Mouse (Mus musculus): ENCODE results near the gene Sycp2. TPM values are rescaled to one million over a fixed set of nuclear protein-coding genes. Genes with fewer than 3 reads are reported as not detected.

Gene Sycp2
- polyA plus RNA-seq, 1 experiment from 2014 or later = 0.04 TPM

DNA sequence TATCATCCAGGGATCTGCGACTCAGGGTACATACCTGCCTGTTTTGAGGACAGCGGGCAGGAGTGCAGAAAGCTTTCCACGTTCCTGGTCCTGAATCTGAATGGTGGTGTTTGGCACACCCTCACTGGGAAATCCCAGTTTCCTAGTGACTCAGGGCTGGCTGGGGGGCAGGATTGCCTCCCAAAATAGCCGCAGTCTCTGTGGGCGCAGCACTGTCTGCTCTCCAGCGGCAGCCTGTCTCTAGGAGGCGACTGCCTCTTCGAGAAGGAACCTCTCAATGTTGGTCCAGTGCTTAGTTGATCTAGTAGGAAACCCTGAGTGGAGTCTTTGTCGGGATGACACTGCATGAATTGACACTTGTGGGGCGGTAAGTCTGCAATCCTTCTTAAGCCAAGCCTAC is 86.2 kb downstream of the Sycp2 start:
- DNase-seq (ENCODE audit: low spot score) = no peak
- no peak overlapping the region for H3K27ac ChIP-seq (replicated peaks)
- H3K27me3 ChIP-seq (ENCODE audit: low read depth, poor library complexity, severe bottlenecking) = no peaks in the 10 kb centered on the region
- WGBS = 86% methylated on average over 10 of the region's 10 CpGs
- H3K4me1 ChIP-seq = no peaks in the 10 kb centered on the region
- no peaks in the 10 kb centered on the region for H3K36me3 ChIP-seq
- H3K4me3 ChIP-seq = no peak overlapping the region
- H3K9me3 ChIP-seq (replicated peaks) = no peaks in the 10 kb centered on the region

DNA sequence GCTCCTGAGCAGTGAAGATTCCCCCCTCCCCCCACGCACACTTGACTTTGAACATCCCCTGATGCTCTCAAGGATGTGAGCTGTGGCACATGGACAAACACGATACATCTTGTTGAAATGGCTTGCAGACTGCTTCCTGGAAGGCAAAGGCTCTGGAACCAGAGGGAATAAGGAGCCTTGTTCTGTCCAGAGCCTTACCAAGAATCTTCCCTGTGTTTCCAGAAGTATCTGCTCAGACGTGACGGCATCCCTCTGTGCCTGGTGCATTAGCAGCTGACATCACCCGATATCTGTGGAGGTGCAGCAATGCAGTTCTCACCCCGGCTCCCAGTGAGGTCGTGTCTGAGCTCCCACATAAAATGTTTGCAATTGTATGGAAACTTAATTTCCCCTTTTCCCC is 87.7 kb downstream of the Sycp2 start:
- WGBS = 89% methylated on average over 7 of the region's 7 CpGs
- Histone ChIP-seq H3K27ac (replicated peaks) (no peak overlapping the region), H3K4me3 (no peak overlapping the region), H3K27me3 (ENCODE audit: low read depth, poor library complexity, severe bottlenecking) (no peaks in the 10 kb centered on the region), H3K4me1 (no peaks in the 10 kb centered on the region), H3K36me3 (no peaks in the 10 kb centered on the region), H3K9me3 (replicated peaks) (no peaks in the 10 kb centered on the region)
- DNase-seq (ENCODE audit: low spot score) = no peak

DNA sequence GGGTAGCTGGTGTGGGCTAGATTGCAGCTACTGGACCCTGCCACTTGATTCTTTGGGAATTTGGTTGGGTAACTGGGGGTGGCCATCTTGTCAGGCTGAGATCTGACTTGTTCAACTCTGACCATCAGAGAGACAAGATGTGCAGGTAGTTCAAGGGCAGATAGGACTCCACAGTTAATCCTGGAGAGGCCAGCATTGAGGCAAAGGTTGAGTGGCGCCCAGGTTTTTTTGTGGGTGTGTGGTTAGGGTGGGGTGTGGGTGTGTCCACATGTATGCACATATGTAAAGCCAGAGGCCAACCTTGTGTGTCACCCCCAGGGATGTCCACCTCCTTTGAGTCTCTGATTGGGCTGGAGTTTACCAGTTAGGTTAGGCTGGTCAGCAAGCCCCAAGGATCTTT is 91.2 kb downstream of the Sycp2 start:
- DNase-seq (ENCODE audit: low spot score) = no peak
- Histone ChIP-seq H3K9me3 (replicated peaks) (no peaks in the 10 kb centered on the region), H3K36me3 (no peaks in the 10 kb centered on the region), H3K27me3 (ENCODE audit: low read depth, poor library complexity, severe bottlenecking) (no peaks in the 10 kb centered on the region), H3K27ac (replicated peaks) (no peak overlapping the region), H3K4me1 (no peaks in the 10 kb centered on the region), H3K4me3 (no peak overlapping the region)
- 94% methylated on average over 1 of the region's 1 CpGs for WGBS

DNA sequence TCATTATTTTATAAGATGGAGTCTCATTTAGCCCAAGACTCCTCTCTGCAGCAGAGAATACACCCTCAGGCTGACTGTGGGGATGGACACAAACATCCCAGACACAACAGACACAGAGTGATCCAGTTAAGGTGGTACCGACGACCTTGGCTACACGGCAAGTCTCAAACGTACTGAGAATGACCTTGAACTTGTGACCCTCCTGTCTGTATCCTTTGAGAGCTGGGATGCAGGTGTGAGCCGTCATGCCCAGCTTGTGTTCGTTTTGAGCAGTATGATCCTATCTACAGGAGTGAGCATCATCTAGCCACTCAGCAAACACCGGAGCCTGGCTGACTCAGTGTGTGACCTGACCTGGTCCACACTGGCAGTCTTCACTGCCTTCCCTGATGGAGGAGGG is 93.9 kb downstream of the Sycp2 start:
- 84% methylated on average over 7 of the region's 7 CpGs for WGBS
- DNase-seq (ENCODE audit: low spot score) = no peak
- Histone ChIP-seq H3K9me3 (replicated peaks) (no peaks in the 10 kb centered on the region), H3K4me3 (no peak overlapping the region), H3K27me3 (ENCODE audit: low read depth, poor library complexity, severe bottlenecking) (no peaks in the 10 kb centered on the region), H3K27ac (replicated peaks) (no peak overlapping the region), H3K36me3 (no peaks in the 10 kb centered on the region), H3K4me1 (no peaks in the 10 kb centered on the region; the same call in 1 of the 2 replicates)

DNA sequence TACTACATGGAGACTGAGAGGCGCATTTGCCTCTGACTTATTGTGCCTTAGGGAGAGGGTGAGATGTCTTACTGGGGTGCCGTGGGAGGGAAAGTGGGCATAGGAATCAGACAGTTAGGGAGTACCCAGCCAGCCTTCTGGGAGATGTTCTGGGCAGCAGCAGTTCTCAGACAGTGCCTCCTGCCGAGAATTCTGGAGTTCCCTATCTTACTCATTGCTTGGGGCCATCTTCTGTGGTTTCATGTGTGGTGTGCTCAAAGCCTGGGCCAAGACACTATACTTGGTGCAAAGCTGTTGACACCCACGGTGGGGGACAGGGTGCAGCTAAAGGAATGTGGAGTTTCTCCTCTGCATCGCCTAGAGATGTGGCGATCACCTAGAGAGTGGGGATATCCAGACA is 102.8 kb downstream of the Sycp2 start:
- Histone ChIP-seq H3K4me1 (peaks cover 28% of the 10 kb centered on the region), H3K9me3 (replicated peaks) (no peaks in the 10 kb centered on the region), H3K36me3 (no peaks in the 10 kb centered on the region), H3K27ac (replicated peaks) (no peak overlapping the region), H3K27me3 (ENCODE audit: low read depth, poor library complexity, severe bottlenecking) (no peaks in the 10 kb centered on the region), H3K4me3 (no peak overlapping the region)
- 88% methylated on average over 6 of the region's 6 CpGs for WGBS
- DNase-seq (ENCODE audit: low spot score) = no peak

DNA sequence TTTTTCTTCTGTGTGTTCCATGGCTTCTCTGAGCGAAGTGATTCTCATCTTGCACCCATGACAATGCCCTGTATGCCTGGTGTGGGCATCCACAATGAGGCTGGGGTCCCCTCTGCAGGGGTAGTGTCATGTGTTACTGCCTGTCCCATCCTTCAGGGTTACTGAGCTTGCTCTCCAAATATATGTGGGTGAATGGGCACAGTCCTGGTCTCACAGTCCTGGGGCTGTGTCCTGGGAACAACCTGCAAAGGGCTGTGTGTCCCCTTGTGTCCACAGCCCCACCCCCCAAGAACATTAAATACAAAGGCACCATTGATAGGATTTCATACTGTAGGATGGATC is 103.3 kb downstream of the Sycp2 start:
- WGBS = 73% methylated on average over 1 of the region's 1 CpGs
- Histone ChIP-seq H3K4me1 (peaks cover 28% of the 10 kb centered on the region), H3K9me3 (replicated peaks) (no peaks in the 10 kb centered on the region), H3K36me3 (no peaks in the 10 kb centered on the region), H3K27me3 (ENCODE audit: low read depth, poor library complexity, severe bottlenecking) (no peaks in the 10 kb centered on the region), H3K4me3 (no peak overlapping the region), H3K27ac (replicated peaks) (peak overlapping the region; percentile 57)
- DNase-seq (ENCODE audit: low spot score) = no peak

DNA sequence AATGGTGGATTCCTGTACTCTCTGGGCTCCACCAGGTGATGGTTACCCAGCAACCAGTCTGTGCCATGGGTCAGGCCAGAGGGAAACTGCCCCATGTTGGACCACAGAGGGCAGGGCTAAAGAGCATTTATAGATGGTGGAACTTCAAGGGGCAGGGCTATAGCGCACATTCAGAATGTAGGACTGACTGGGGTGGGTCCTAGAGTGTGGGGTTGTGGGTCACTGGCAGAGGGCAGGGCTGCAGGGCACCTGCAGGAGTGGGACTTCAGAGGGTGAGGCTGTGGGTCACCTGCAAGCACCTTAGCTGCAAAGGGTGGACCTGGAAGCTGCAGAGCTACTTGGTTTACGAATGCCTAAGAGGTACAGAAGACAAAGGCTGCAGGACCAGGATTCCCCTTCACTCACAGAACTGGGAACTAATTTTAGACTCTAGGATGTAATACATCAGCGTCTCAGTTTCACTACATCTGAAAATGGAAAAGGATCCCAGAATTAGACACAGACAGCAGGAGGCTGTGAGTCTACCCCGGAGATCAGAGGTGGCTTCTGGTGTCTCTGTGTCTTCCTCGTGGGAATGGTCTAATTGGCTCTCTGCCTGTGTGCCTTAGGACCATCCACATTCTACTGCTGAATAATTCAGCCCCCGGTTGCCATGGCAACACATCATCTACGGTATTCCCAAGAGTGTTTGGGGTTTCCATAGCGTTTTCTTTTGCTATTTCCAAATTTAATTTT is 103.9 kb downstream of the Sycp2 start:
- Histone ChIP-seq H3K4me3 (no peak overlapping the region), H3K27ac (replicated peaks) (peak overlapping the region; percentile 76), H3K9me3 (replicated peaks) (no peaks in the 10 kb centered on the region), H3K4me1 (peaks cover 28% of the 10 kb centered on the region), H3K27me3 (ENCODE audit: low read depth, poor library complexity, severe bottlenecking) (no peaks in the 10 kb centered on the region), H3K36me3 (no peaks in the 10 kb centered on the region)
- DNase-seq (ENCODE audit: low spot score) = peak; percentile 45
- 66% methylated on average over 8 of the region's 8 CpGs for WGBS

Other genes starting within 250 kb of the Sycp2 start
- 0.56 and 0.70 TPM in 2 replicates for gene Ppp1r3d, start 6.8 kb upstream of the Sycp2 start, polyA plus RNA-seq (2016; fragmentation: Nextera tagmentation; extraction: Ambion mirVana)
- 1.1 and 1.6 TPM in 2 replicates for gene Fam217b, start 6.8 kb upstream of the Sycp2 start, polyA plus RNA-seq (2016; fragmentation: Nextera tagmentation; extraction: Ambion mirVana)
- 0.04 and 0.14 TPM in 2 replicates for gene Cdh26, start 22.8 kb upstream of the Sycp2 start, polyA plus RNA-seq (2016; fragmentation: Nextera tagmentation; extraction: Ambion mirVana)

Data from midbrain, embryonic 10.5 days (tissue).